Mouse (Mus musculus) embryonic fibroblast, embryonic 13.5 days (primary cell): Measurements from ENCODE around the gene Cfap300. TPM values are rescaled to one million over a fixed set of nuclear protein-coding genes. Genes with fewer than 3 reads are reported as not detected.

Source experiments
- H3K27ac ChIP-seq: 2 replicates; pipeline ENCODE4 v1.5.1; 2012; ENCODE audit warnings: low read length, control low read depth, inconsistent platforms; ENCODE audit not compliant: insufficient read depth
- H3K4me1 ChIP-seq: 2 replicates; pipeline ENCODE4 v1.6.1; 2011; ENCODE audit warnings: low read length; ENCODE audit not compliant: control insufficient read depth, insufficient read depth
- H3K4me3 ChIP-seq: 2 replicates; pipeline ENCODE4 v1.5.1; 2011; ENCODE audit warnings: mild to moderate bottlenecking, control low read depth, low read length; ENCODE audit not compliant: insufficient read depth
- CTCF ChIP-seq: IDR thresholded peaks from 2 replicates; pipeline ENCODE4 v1.5.1; 2011; ENCODE audit warnings: mild to moderate bottlenecking, control low read depth, low read length, moderate library complexity, borderline replicate concordance; ENCODE audit not compliant: insufficient read depth
- POLR2A ChIP-seq: IDR thresholded peaks from 2 replicates; pipeline ENCODE4 v1.6.1; 2011; ENCODE audit warnings: low read depth, mild to moderate bottlenecking, control low read depth, low read length, moderate library complexity
- polyA plus RNA-seq: library from polyadenylated mRNA; stranded (reverse); fragments of >200 nt; gene quantifications from 2 replicates; pipeline ENCODE4 v1.2.4, GENCODE M21; 2011; ENCODE audit warnings: low read depth; ENCODE audit not compliant: missing spikeins, insufficient read length

Cfap300 gene
- polyA plus RNA-seq, 1 experiment = 8.4 TPM

DNA sequence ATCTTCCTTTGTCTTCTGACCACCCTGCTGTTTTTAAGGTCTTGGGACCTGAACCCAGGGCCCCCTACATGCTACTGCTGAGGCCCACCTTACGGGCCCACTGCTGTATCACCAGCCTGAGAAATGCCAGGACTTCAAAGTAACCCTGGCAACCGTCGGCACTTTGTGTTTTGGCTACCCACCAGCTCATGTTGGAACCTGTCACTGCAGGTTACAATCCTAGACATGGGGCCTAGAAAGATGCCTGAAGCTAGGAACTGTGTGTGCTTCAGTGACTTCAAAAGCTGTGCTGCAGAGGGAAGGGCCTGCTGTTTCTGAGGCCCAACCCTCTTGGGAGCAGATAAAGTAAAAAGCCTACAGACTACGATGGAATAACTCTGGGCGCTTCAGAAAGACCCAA, 9.8 kb downstream of the Cfap300 start:
- Histone ChIP-seq H3K4me3 (no peak overlapping the region), H3K4me1 (0 out of 2 replicates have a peak, but pooled peaks cover 4% of the 10 kb centered on the region), H3K27ac (no peak overlapping the region)
- TF ChIP-seq POLR2A (no peak), CTCF (no peak)

DNA sequence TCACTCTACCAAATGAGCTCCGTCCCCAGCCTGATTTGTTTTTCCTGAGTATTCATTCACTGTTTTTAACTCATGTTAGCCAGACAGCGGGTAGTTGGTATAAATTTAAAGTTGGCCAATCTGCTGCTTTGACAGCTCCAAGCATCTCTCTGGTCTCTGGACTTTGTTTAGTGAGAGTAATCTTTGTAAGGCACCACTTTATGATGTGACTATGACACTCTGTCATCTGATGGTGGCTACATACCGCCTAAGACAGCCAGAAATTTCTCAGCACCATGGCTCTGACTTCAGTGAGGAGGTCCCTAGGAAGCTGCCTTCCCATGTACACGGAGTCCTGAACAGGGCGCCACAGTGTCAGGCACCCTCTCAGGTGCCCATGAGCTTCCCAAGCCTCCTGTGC, 24.0 kb downstream of the Cfap300 start:
- Histone ChIP-seq H3K27ac (no peak overlapping the region), H3K4me3 (no peak overlapping the region), H3K4me1 (no peaks in the 10 kb centered on the region; the same call in 1 of the 2 replicates)
- no peak for TF ChIP-seq POLR2A
- no peak for TF ChIP-seq CTCF

DNA sequence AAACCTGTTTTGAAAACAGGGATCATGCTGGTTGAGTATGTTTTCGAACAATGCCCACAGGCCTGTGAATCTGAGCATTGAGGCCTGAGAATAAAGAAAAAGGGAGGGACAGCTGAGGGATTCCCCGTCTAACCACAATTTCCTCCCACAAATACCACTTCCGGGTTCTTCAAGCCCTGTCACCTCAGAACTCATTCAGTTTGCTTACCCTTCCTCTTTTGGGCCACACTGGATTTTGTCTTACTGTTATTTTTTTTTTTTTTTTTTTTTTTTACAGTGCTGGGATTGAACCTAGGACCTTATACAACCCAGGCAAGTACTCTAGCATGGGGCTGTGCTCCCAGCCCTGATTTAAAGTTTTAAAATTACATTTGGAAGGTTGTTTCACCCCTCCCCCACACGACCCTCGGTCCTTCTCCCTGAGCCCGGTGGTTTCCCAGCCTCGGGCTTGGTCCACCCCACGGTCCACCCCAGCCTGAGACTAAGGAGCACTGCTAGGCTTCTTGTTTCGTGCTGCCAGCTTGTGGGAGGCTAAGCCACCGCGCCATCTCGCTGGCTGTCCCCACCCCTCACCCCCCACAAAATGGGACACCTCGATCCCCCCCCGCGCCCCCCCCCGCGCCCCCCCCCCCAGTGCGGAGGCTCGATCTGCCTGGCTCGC, 25.2 kb downstream of the Cfap300 start:
- TF ChIP-seq CTCF (no peak), POLR2A (no peak)
- Histone ChIP-seq H3K27ac (no peak overlapping the region), H3K4me3 (no peak overlapping the region), H3K4me1 (no peaks in the 10 kb centered on the region; the same call in 1 of the 2 replicates)

DNA sequence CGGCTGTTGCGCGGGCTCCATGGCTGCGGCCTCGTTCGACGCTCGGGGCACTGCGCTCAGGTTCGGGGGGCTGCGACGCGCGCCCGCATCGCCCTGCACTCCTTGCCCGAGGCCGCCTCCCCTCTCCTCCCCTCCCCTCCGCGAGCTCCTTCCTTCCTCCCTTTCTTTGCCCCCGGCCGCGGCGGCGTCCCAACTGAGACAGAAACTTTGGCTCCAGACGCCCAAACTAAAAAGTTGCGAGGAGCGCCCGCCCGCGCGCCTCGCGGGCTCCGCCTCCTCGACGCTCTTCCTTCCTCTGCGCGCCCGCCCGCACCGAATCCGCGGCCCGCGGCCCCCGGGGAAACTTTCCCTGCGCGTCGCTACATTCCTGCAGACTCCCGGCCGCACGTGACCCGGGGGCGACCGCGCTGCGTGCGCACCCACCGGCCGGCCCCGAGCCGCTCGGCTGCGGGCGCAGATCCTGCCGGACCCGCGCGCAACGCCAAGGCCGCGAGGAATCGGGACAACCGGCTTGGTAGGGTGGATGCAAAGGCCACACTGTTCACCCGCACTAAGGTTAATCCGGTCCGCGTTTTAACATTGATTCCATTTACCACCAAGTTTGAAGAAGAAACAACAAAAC, 38.1 kb downstream of the Cfap300 start, which contains the start of gene Yap1:
Gene Yap1, minus strand, starts transcription at position 227 of the 622 bp plus-strand sequence.
- peak within 1 kb of the TSS; percentile 93 for H3K27ac ChIP-seq
- peak within 1 kb of the TSS; percentile 86 for H3K4me3 ChIP-seq
- no peaks in the 10 kb centered on the region for H3K4me1 ChIP-seq
- peak; percentile 67 for TF ChIP-seq POLR2A
- no peak for TF ChIP-seq CTCF

DNA sequence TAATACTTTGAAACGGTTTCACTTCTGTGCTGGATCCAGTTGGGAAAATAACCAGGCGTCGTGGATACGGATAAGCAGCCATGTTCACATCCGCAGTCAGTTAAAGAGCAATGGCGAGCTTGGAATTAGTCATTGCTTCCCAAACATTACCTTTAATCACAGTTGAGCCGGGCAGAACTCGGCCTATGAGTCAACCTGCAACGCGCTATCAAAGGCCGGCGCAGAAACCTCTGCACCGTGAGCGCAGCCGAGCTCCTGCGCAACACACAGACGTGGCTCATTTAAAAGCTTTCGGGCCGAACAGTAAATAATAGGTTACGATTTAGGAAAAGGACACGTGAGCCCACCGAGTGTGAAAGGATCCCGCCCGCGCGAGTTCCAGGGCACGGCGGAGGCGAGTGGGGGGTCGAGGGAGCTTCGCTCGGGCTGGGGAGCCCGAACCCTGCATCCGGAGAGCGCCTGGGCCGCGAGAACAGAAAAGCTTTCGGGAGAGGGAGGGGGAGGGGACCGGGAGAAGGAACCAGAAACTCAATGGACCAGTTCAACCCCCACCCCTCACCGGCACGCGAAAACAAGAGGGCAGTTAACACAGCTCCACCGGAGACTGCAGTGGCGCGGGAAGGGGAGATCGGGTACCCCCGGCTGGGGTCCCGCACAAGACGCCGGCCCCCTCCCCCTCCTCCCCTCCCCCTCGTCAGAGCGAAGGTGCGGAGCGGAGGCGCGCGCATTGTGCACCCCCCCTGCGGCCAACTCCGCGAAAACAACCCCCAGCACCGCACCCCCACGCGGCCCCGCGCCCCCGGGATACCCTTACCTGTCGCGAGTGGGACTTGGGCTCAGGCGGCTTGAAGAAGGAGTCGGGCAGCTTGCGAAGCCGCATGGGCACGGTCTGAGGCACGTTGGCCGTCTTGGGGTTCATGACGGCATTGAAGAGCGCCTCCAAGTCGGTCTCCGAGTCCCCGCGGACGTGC, 39.0 kb downstream of the Cfap300 start:
- no peaks in the 10 kb centered on the region for H3K4me1 ChIP-seq
- H3K27ac ChIP-seq = peak overlapping the region; percentile 93
- TF ChIP-seq POLR2A (no peak; the same call in none of the 2 replicates), CTCF (no peak)
- peak overlapping the region; percentile 86 for H3K4me3 ChIP-seq

DNA sequence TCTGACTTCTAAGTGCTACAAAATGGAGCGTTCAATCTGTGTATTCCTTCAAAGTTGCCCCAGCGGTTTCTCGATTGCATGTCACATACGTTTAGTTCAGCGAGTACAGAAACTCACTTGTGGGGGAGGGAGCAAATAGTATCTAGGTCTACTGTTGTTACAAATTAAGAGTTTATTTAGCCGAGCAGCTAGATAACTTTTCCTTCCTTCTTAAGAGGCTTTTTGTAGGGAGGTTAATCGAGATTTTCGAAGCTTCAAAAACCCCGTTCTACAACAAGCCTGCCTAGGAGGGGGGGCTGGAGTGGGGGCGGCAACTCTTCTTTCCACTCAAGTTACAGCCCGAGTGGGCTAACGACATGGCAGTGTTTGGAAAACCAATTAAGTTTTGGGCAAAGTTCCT, 39.8 kb downstream of the Cfap300 start:
- TF ChIP-seq CTCF (no peak), POLR2A (no peak)
- H3K4me3 ChIP-seq = peak overlapping the region; percentile 86
- no peaks in the 10 kb centered on the region for H3K4me1 ChIP-seq
- peak overlapping the region; percentile 93 for H3K27ac ChIP-seq

DNA sequence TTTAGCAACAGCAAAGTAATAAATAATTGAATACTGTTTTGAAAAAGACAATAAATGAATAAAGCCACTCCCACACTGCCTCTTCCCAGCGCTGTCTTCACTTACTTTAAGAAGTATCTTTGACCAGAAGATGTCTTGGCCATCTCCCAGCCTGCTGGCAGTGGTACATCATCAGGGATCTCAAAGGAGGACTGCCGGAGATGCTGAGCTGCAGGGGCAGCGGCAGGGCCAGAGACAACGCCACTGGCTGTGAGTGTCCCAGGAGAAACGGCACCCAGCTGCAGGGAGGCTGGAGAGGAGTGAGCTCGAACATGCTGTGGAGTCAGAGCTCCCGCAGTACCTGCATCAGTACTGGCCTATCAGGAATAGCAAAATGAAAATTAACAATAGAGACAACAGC, 41.3 kb downstream of the Cfap300 start:
- Histone ChIP-seq H3K27ac (no peak overlapping the region), H3K4me1 (no peaks in the 10 kb centered on the region), H3K4me3 (peak overlapping the region; percentile 16; the same call in 1 of the 2 replicates)
- no peak for TF ChIP-seq CTCF
- TF ChIP-seq POLR2A = no peak

DNA sequence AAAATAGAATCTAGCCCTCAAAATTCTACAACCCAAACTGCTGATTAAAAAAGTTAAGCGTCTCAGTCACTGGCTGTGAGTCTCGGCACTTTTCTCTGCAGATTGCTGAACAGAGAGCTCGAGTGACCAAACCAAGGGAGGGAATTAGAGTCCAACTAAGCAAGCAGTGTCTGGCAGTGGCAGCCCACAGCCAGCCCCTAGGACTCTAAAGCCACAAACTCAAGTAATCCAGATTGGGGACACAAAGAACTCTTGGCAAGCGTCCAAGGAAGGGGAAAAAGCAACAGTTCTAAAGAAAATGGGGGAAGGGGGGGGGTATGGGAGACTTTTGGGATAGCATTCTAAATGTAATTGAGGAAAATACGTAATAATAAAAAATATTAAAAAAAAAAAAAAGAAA, 48.3 kb downstream of the Cfap300 start:
- no peak overlapping the region for H3K27ac ChIP-seq
- TF ChIP-seq CTCF (no peak), POLR2A (no peak)
- peaks cover 6% of the 10 kb centered on the region; the same call in 1 of the 2 replicates for H3K4me1 ChIP-seq
- no peak overlapping the region for H3K4me3 ChIP-seq

DNA sequence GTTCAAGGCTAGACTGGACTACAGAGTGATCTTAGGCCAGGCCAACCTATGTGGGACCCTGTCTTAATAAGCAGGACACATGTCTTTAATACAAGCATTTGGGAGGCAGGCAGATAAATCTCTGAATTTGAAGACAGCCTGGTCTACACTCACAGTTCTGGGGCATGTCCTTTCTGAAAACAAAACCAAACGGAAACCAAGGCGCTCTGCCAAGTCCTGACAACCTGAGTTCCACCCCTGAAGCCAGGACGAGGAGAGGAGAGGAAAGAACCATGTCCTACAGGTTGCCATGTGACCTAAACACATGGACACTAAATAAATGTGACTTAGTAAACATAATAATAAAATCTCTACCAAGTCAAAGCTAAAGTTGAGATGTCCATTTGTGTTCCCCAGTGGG, 50.0 kb downstream of the Cfap300 start:
- H3K4me1 ChIP-seq = peaks cover 6% of the 10 kb centered on the region; the same call in 1 of the 2 replicates
- H3K27ac ChIP-seq = no peak overlapping the region
- TF ChIP-seq CTCF (no peak), POLR2A (no peak)
- no peak overlapping the region for H3K4me3 ChIP-seq

DNA sequence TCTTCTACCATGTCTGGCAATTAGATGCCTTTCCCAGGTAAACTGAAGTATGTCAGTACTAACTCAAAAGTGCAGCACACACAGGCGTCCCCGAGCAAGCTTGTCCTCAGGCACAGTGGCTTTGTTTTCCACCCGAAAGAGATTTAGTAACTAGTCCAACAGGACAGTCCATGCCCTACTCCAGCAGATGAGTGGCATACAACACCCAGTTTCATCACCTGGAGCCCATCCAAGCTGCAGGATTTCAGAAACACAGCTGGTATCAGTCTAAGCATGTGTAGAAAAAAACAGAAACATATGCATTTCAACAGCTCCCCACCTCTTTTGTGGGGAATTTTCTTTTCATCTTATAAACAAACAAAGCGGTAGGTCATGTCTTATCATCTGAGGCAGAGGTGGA, 51.7 kb downstream of the Cfap300 start:
- no peak overlapping the region for H3K27ac ChIP-seq
- H3K4me3 ChIP-seq = no peak overlapping the region
- TF ChIP-seq CTCF (no peak), POLR2A (no peak)
- peaks cover 7% of the 10 kb centered on the region for H3K4me1 ChIP-seq

DNA sequence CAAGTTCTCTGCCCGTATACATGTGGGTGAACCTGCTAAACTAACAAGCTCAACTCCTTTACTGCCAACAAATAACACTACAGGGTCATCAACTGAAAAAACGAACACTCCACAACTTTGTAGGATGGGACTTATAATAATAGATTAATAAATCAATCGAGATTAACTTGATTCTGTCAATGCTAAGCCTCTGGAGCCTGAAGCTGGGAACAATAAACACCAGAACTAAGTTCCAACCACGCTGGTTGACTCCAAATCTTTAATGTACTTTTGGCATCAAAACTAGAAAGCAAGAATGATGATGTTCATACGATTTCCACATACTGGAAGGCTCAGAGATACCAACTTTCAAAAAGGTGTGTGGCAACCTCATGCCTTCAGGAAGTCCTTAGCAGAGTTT, 55.5 kb downstream of the Cfap300 start:
- no peak overlapping the region for H3K27ac ChIP-seq
- no peak overlapping the region for H3K4me3 ChIP-seq
- peaks cover 7% of the 10 kb centered on the region for H3K4me1 ChIP-seq
- TF ChIP-seq CTCF = no peak
- no peak for TF ChIP-seq POLR2A
